Mouse (Mus musculus): ENCODE measurements around the gene Fbn1.

The Fbn1 gene

GRCm38 (mm10) chr2:125394428-125395101 is 113.2 kb downstream of the Fbn1 start:
- no peak for DNase-seq (ENCODE audit: low spot score in 2 of 2)

GRCm38 (mm10) chr2:125391582-125391981 is 116.2 kb downstream of the Fbn1 start:
- no peak for DNase-seq (ENCODE audit: low spot score in 2 of 2)

GRCm38 (mm10) chr2:125389796-125390195 is 118.0 kb downstream of the Fbn1 start:
- DNase-seq (ENCODE audit: low spot score in 2 of 2), result no peak

GRCm38 (mm10) chr2:125386221-125386965 is 121.4 kb downstream of the Fbn1 start:
- no peak for DNase-seq (ENCODE audit: low spot score in 2 of 2)

GRCm38 (mm10) chr2:125384941-125385340 is 122.9 kb downstream of the Fbn1 start:
- no peak for DNase-seq (ENCODE audit: low spot score in 2 of 2)

- DNase-seq (ENCODE audit: low spot score in 2 of 2), result no peak
Measured at GRCm38 (mm10) chr2:125384415-125384814, 123.4 kb downstream of the Fbn1 start.

DNA sequence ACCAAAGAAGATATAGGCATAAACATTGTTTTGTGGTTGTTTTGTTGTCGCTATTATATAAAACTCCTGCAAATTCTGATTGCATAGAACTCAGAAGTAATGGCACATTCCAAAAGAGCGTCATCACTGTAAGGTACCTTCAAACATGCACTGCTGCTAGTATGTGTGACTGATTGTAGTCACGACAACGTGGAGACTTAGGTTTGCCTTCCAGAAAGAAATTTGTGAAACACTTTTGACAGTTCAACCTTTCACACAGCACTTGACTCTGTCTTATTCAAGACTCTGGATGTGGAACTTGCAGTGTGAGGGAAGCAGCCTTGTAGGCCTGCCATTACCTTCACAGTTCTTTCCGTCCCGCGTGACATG is 124.5 kb downstream of the Fbn1 start:
- no peak for DNase-seq (ENCODE audit: low spot score in 2 of 2)

- no peak for DNase-seq (ENCODE audit: low spot score in 2 of 2)
Measured at GRCm38 (mm10) chr2:125382613-125383272, 125.0 kb downstream of the Fbn1 start.

DNA sequence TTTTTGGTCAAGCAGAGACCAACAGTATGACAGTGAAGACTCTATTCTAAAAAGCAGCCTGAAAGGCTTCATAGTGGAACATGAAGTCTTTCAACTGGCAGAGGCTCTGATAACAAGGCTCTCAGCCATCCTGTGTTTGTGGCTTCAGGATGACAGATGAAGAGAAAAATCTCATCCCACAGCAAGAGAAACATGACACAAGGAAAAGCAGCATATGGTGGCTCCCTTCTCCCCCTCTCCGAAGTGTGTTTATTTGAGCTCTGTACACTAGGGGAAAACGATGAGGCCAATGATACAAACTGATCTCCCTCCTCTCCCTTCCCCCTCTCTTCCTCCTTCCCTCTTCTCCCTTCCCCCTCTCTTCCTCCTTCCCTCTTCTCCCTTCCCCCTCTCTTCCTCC is 127.7 kb downstream of the Fbn1 start:
- no peak for DNase-seq (ENCODE audit: low spot score in 2 of 2)

- DNase-seq (ENCODE audit: low spot score in 2 of 2), result no peak
Measured at GRCm38 (mm10) chr2:125379206-125379605, 128.6 kb downstream of the Fbn1 start.

GRCm38 (mm10) chr2:125375926-125376325 is 131.9 kb downstream of the Fbn1 start:
- DNase-seq (ENCODE audit: low spot score in 2 of 2), result no peak

- no peak for DNase-seq (ENCODE audit: low spot score in 2 of 2)
Measured at GRCm38 (mm10) chr2:125375301-125375700, 132.5 kb downstream of the Fbn1 start.

GRCm38 (mm10) chr2:125369666-125370065 is 138.1 kb downstream of the Fbn1 start:
- no peak for DNase-seq (ENCODE audit: low spot score in 2 of 2)

DNA sequence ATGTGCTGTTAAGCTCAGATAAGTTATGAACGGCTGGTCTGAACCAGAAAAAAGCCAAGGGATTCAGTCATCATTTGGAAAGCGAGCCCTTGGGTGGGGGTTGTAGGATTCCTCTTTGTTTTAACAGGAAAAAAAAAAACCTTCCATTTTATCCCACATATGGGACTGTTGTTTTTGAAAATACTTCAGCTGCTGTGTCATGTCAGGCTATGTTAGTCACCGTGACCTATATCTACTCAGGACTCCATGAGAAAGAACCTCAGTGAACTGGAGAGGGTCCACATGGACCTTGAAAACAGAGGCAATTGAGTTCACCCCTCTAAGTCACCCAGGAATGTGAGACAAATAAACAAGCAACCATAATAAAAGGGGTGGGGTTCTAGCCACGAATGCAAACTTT is 139.2 kb downstream of the Fbn1 start:
- no peak for DNase-seq (ENCODE audit: low spot score in 2 of 2)

DNA sequence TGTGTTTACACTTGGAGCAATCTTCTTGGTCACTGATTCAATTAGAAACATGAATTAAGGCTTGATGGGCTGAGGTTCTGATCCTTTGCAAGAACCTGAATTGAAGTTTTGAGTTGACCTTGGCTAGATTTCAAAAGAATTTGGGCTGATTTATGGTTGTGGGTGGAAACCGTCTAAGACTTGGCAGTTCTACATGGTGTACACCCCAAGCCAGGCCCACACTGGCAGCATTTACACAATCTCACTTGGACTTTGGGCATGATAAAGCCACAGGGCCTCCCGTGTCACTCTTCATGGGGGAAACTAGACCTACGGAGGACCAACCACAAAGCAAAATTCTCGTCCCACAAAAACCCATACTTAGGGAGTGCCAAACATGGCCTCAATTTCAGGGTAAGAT is 146.1 kb downstream of the Fbn1 start:
- no peak for DNase-seq (ENCODE audit: low spot score in 2 of 2)

- no peak for DNase-seq (ENCODE audit: low spot score in 2 of 2)
Measured at GRCm38 (mm10) chr2:125356486-125356885, 151.3 kb downstream of the Fbn1 start.

DNA sequence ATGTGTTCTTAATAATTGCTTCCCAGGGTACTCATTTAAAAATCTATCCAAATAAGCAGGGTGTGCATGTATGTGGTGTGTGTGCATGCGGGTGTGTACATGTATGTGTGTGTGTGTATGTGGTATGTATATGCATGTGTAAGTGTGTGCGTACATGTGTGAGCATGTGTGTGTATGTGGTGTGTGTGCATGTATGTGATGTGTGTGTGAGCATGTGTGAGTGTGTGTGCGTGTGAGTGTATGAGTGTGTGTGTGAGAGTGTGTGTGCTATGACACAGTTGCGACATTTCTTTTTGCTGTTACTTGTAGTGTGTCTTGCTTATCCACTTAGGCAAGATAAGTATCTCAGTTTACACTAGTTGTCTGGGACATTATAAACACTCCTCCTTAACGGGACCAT is 151.7 kb downstream of the Fbn1 start:
- no peak for DNase-seq (ENCODE audit: low spot score in 2 of 2)

- DNase-seq (ENCODE audit: low spot score in 2 of 2), result no peak
Measured at GRCm38 (mm10) chr2:125355216-125355971, 152.4 kb downstream of the Fbn1 start.

GRCm38 (mm10) chr2:125354587-125354986 is 153.2 kb downstream of the Fbn1 start:
- DNase-seq (ENCODE audit: low spot score in 2 of 2), result no peak

GRCm38 (mm10) chr2:125349144-125349543 is 158.6 kb downstream of the Fbn1 start:
- no peak for DNase-seq (ENCODE audit: low spot score in 2 of 2)

DNA sequence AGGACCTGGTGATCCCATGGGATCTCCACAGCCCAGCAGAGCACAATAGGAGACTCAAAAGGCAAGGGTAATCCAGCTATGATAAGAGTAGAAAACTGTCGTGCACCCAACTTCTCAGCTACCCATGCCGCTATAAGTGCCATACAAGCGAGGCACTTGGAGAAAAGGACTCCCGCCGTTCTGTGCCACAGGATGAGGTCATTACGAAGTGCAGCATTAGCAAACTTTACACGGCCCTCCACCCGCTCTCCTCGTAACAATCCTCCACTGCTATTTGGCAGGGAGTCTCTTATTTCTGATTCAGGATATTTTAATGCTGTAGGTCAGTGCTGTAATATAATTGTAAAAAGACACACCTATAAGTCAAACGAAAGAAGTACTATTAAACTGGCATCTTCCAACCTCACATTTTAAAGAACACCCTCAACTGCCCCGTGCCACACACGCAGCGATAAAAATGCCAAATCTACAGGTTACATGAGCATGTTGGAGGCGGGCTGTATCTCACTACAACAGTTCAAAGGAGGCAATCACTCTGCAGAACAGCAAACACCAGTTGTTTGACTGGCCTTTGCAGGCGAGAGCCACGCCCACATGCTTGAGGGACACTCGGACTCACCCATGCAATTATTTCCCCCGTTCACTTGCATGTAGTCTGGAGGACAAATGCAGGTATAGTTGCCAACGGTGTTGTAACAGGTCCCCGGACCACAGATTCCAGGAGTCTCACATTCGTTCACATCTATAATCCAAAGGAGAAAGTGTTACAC is 165.4 kb downstream of the Fbn1 start:
- no peak for DNase-seq (ENCODE audit: low spot score in 2 of 2)

Measured in left cerebral cortex, adult 9 months (tissue).